Mouse (Mus musculus) heart, adult 9 months (tissue): ENCODE results near the gene Pxn.
"Not testable (repeated sequence)": the region's sequence is repeated elsewhere in the genome, so short reads cannot be mapped to it uniquely, and the experiment has no call there.

Source experiments
- DNase-seq, 2 experiments: peaks; one replicate each; pipeline ENCODE4 v3.0.0; 2022; ENCODE audit warnings: low spot score in 2 of 2

Gene Pxn

DNA sequence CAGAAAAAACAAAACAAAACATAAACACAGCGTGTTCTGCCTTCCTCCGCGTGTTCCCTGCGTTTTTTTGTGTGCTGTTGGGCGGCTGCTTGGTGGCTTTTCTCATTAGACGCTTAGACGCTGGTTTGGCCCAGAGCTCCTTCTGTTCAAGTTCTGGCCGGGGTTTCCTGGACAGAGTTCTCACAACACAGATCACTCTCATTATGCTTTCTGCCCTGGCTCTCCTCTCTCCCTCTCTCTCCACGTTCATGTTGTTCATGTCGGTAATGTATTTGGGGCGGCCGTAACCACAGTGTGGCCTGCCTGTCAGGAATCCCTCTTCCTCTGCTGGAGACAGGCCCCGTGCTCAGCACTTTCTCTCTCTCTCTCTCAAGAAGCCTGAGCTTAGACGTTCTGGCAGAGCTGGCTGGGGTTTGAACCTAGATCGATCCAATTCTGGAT, 2.9 kb downstream of the Pxn start:
- DNase-seq, result peak in 1 of 2 experiments; percentile 60

DNA sequence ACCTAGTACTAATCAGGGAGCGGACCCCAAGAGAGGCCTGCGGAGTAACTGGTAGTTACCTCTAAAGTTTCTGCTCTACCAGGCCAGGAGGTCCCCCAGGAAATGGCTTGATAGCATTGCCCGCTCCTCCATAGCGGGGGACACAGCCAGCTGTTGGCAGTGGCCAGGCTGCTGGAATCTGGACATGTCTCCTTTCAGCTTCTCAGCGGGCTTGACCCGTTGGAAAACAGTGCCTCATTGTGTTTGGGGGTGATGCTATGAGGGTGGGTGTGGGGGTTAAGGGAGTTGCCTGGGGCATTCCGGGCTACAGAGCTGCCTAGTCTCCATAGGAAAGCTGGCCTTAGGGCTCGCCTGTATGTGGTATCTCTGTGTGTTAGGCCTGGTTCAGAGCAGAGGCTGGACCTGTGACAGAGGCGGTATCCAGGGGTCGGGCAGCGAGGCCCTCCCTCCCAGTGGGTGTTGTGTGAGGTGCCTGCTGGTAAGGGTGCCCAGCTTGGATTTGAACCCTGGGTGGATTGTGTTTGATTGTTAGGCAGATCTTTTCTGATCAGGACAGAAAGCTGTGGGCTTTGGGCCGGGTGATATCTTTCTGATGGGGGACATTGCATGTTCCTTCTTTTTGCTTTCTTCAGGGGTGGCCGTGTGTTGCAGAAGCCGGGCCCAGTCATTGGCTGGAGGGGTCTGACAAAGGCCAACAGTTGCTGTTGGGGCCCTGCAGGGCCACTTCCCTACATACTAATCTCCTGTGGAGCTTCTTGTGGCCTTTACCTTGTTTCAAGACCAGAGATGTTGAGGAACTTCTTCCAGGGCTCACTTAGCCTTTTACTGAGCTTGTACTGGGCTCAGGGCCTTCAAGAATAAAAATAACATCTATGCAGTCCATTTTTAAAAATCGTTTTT, 3.6 kb downstream of the Pxn start:
- DNase-seq, result no peak

DNA sequence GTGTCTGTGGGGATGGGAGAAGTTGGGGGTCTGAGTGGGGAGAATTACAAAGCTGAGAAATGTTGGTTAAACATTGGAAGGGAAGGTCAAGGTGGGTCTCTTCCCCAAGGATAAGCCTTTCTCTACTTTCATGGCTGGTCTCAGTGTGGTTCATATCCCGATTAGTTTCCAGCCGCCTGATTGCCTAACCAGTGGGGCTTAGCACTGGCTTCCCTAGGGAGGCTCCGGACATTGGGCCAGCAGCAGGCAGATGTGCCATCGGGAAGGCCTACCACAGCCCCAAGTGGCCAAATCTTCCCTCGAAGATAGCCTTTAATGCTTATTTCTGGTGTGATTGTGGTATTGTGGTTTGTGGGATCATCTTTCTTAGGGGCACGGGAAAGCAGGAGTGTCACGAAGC, 5.9 kb downstream of the Pxn start:
- no peak for DNase-seq

DNA sequence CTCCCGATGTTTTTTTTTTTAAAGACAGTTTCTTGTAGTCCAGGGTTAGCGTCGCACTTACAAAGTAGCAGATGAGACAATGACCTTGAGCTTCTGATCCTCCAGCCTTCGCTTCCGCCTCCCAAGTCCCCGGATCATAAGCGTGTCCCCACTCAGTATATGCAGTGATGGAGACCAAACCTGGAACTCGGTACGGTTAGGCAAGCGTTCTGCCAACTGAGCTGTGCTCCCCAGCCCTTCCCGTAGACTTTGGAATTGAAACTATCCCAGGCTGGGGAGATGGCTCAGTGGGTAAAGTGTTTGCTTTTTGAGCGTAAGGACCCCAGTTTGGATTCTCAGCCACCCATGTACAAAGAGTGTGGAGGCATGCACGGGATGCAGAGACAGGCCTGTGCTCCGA, 6.8 kb downstream of the Pxn start:
- DNase-seq, result no peak

DNA sequence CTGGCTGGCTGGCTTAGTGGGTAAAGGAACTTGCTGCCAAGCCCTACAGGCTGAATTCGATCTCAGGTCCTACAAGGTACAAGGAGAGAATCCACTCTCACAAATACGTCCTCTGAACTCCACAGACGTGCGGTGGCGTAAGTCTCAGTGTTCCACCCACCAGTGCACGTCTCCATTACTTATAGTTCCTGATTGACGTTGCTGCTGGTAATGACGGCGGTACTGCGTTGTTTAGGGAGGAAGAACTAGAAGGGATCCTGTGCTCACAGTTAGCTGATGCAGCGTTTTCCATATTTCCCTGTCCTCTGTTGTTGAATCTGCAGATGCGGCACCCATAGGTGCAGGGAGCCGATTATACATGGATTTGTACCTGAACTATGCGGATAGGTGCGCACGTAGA, 7.2 kb downstream of the Pxn start:
- no peak for DNase-seq

DNA sequence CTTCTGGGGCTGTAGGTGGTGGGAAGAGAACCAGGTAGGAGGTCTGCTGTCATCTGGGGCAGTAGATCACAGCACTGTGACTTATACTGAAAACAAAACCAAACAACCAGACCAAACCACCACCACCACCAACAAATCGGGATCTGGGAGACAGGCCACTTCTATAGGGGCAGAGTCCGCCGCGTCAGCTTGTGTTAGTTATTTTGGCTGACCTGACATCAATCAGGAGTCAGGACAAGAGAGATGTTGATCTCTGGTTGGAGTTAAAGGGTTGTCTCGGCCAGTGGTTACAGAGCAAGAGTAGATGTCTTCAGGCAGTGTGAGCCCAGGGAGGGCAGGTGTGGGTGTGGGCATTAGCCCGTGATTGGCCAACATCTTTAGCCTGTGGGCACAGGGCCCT, 7.9 kb downstream of the Pxn start:
- DNase-seq, result no peak

DNA sequence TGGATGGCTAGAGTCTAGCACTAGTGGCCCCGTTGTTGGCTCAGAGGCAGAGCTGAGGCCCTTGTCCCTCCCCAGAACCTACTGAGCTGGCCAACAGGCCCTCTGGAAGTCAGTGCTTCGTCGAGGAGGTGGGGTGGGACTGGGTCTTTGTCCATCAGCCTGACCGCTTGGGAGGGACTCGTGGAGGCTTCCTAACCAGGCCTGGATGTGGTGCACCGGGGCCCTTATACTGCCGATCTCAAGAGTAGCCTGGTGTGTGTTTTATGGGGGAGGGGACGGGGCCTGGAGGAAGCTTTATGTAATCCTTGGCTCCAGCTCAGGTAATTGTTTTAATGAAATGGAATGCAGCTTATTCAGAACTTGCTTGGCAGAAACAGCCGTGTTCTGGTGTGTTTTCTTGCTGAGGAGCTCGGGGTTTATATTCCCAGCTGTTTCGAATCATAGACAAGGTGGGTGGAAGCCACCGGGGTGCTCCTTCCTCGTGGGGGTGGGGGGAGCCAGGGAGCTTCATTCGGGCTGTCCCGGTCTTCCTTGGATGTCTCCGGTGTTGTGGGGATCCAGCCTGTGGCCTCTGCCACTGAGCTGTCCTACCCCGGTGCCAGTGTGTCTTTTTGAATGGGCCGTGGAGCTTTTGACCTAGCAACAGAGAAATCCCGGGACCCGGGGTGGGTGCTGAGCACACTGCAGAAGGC, 8.6 kb downstream of the Pxn start:
- peak; percentile 90 to 94 for DNase-seq

DNA sequence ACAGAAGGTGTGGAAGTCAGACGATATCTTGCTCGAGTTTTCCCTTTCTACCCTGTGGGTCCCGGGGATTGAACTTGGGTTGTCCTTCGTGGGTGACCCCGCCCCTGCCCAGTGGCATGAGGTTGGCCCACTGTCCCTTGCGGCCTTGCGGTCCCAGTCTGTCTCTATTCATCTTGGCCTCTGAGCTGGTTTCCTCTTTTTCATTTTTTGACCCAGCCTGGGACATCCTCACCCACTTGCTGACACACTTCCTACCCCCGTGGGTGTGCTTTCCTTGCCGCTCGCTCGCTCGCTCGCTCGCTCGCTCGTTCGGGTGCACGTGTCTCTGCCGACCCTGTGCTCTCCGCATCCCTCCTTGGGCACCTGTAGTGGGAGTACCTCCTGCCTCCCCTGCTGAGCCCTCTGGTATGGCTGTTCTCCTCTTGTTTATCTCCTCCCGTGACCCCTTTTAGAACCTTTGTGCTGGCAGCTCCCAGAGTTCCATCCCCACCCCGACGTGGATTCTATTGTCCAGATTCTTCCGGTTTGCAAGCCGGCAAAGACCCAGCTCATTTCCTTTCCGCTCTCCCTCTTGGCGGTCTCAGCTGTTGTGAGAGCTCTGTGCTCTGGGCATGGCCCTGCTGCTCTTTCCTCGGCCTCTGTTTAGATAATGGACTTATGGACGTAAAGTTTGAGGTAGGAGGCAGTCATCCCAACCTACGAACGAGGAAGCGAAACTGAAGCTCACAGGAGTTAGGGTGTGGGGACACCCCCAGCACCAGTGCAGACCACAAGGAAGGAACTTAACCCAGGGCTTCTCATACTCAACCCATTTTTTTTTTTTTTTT, 9.8 kb downstream of the Pxn start:
- DNase-seq, result peak; percentile 75 to 84

DNA sequence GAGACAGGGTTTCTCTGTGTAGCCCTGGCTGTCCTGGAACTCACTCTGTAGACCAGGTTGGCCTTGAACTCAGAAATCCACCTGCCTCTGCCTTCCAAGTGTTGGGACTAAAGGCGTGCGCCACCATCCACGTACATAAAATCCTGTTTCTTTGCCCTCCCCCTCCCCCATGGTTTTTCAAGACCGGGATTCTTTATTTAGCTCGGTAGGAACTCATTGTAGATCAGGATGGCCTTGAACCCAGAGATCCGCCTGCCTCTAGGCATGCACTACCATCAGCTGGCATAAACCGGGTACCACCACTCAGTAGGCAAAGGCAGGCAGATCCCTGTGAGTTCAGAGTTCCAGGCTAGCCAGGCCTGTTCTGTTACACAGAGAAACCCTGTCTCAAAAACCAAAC, 10.4 kb downstream of the Pxn start:
- DNase-seq, result no peak

DNA sequence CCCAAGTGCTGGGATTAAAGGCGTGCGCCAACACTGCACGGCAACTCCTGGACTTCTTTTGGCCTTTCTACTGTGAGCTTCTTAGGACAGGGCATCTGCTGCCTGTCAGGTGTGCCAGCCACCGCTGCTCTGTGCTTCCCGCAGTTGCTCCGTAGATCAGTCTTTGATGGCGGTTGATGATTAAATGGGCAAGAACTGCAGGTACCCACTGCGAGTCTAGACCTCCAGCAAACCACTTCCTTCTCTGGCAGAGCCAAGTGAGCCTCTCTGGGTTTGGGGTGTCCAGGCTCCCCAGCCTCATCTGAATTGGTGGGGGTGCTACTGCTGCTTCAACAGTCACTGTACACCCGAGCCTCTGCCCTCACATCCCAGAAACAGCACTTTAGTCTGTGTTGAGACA, 11.0 kb downstream of the Pxn start:
- no peak for DNase-seq

DNA sequence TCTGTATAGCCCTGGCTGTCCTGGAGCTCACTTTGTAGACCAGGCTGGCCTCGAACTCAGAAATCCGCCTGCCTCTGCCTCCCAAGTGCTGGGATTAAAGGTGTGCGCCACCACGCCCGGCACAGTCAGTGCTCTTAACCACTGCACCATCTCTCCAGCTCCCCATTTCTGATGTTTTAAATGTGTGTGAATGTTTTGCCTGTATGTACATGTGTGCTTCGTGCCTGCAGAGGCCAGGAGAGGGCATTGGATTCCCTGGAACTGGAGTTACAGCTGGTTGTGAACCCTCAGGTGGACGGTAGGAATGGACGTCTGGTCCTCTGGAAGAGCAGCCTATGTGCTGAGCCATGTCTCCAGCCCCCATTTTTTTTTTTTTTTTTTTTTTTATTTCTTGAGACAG, 11.7 kb downstream of the Pxn start:
- not testable (repeated sequence) for DNase-seq

DNA sequence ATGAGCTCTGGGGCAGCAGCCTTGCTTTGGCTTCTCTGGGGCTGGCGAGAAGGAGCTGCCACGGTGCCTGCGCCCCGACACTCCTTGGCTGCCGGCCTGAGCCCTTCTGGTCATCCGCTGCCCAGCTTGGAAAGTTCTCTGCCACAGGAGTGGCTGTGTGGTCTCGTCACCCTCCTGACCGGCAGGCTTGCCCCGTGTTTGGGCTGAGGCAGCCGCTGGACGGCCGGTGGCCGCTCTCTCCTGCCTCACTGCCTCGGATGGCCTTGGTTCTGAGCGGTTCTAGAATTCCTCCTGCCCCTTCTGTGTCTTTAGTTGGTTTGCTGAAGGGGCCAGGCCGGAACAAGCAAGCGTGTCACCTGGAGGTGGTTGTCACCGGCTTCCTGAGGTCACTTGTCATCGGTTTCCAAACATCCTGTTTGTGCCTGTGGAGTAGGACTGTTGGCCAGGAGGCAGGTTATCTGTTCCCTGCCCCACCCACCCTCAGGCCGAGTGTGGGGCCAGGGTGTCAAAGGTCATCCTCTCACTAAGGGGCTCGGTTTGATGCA, 13.9 kb downstream of the Pxn start:
- DNase-seq, result peak; percentile 65 to 80

DNA sequence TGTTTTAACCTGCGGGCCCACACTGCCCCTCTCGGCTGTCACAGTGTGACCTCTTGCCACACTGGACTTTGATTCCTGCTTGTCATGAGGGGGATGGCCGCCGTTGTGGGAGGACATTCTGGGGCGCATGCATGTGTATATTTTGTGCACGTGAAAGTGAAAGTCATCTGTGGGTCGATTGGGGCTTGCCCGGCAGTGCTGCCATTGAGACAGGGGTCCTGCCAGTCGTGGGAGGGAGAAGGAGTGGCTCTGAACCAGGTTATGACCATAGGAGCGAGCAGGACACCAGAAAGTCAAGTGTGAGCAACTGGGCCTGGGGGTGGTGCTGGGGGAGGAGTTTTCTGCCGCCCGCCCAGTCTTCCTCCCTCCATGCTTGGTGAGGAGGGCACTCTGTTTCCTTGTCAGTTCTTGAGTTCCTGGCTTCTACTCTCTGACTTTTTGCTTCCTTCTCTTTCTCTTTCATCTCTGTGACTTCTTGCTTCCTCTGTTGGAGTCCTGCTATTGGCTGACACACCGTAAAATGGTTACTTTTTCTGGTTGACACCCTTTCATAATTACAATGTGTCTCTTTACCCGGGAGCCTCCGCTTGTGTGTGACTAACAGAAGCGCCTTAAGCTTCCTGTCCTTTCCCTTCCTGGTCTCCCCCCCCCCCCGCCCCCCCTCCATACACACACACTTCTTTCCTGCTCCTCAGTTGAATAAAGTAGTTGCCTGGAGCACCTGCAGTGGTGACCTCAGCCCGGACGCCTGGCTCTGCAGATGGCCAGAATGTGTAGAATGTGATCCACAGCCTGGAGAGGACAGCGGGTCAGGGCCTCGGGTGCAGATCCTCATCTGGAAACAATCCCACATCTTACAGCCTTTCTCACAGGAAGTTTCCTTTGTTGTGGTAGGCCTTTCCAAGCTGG, 15.3 kb downstream of the Pxn start:
- DNase-seq, result peak; percentile 70 to 76

DNA sequence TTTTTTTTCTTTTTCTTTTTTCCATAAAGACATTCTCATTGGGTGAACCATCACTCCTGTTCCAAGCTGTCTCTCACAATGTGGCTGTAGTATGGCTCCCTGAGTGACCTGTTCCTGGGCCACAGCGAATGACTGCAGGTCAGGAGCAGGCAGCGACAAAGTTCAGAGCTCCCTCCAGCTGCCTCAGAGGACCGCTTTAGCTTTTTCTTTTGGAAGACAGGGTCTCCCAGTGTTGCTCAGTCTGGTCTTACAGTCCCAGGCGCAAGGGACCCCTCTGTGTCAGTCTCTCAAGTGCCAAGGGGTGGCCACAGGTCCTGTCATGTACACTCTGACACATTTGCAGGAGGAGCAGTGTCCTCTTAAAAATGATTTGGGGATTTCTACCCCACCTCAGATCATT, 16.1 kb downstream of the Pxn start:
- DNase-seq, result no peak

DNA sequence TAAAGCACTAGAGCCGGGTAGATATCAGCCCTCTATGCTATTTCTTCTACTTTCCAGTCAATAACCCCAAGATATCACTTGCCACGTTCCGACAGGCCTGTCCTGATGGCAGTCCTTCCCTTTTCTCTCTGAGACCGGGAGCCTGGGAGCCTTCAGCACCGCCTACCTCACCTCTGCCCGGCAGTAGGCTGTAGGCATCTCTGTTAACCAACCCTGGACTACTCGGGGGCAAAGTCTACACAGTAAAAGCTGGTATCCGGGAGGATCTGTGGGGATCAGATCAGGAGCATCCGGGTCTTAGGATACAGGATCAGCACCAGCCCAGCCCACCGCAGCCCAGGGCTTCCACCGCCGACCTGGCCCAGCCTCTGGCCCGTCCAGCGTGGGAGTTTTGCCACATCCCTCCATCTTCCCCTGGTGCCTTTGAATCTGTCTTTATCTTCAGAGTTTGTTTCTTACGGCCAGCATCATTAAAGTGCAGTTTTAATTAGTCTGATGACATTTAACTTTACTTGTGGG, 16.6 kb downstream of the Pxn start:
- no peak for DNase-seq

DNA sequence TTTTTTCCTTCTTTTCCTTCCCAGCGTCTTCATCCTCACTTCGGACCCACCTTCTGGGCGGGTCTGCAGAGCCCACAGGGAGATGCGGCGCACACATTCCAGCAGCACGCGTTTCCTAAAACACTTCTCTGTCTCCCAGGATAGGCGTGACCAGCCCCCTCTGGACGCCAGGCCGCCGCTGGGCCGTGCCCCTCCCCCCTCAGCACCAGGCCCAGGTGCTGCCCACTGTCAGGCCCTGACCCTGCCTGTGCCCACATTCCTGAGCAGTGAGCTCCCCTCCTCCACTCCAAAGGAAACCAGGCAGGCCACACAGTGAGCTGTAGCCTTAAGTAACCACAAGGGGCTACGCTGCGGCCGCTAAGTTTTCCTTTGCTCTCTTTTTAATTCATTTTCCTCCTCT, 17.5 kb downstream of the Pxn start:
- DNase-seq, result no peak

DNA sequence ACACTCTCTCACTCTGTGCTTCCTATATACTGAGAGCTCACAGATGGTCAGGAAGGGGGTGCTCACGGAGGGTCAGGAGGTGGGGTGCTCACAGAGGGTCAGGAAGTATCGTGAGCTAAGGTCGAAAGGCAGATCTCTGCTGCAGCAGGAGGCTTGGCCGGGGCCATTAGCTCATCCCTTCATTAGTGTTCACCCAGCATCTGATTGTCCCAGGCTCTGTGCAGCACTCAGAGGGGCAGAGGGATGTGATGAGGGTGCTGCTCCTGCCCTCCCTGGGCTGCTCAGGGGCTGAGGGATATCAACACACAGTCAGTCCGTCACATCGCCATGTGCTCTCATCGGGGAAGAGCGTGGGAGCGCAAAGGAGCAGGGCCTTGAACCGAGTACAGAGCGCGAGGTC, 18.0 kb downstream of the Pxn start:
- no peak for DNase-seq

DNA sequence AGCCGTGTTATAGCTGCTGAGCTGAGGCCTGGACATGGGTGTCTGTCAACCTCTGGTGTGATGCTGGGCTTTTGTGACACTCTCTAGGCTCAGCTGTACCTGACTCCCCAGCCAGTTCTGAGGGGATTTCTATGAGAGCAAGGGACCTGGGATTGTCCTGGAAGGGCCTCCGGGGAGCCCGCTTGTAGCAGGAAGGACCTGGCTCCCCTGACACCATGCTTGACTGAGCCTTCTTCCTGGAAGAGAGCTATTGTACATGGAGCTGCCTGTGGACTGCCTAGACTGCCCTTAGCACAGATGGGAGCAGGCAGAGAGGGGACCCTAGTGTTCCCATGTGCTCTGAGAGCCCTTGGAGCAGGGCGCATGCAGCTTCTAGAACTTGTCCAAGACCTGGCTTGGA, 18.9 kb downstream of the Pxn start:
- no peak for DNase-seq

DNA sequence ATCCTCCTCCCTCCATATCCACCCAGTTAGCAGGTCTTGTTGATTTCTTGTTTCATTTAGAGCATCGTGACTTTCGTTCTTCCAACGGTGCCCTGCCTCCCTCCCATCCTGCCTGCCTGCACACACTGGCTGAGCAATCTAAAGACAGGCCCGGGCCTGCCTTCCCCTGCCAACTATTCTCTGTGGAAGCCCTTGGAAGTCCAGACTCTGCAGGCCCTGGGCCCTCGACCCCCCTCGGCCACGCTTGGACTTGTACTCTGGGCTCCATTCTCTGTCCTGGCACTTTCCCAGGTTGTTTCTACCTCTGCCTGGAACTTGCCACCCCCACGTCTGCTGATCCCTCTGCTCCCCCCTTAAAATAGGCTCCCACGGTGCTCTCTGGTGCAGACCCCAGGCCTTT, 19.5 kb downstream of the Pxn start:
- no peak for DNase-seq

DNA sequence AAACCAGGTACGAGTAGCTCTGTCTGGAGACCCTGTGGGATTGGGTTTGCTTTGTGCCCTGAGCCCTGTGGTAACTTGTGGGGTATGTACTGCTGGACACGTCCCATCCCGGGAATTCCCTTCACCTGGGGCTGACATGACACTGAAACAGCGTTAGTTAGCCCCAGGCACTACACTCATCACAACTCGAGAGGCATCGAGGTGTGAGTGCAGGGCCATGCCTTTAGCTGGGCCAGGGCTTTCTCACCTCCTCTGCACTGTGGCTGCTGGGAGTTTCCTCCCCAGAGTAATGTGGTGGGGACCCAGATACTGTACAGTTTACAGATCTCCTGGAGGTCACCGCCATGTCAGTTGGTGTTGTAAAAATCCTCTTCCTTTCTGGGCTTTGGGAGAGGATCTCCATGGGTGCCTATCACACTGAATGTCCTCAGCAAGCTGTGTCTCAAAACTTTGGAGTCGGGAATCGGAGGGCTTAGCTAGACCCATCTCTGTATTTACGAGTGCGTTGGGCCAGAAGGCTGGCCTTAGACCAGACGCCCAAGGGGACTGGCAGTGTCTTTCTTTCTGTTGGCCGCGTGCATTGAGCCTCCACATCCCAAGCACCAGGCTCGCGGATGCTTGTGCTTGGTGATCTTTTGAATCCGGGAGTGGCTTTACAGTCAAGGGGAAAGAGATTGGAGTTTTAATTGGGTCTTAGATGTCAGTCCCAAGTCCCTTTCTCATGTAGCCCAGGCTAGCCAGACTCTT, 20.2 kb downstream of the Pxn start:
- DNase-seq, result no peak
